Mouse (Mus musculus) layer of hippocampus, adult 2 months (tissue): Measurements from ENCODE around the gene Pou3f1. TPM values are rescaled to one million over a fixed set of nuclear protein-coding genes. Genes with fewer than 3 reads are reported as not detected.

Experiments used
- DNase-seq, 2 experiments: peaks; one replicate each; pipeline ENCODE4 v3.0.0; 2022; ENCODE audit warnings: low spot score in 2 of 2
- H3K27ac ChIP-seq: fragments of 200-600 bp; 2 replicates; pipeline ENCODE4 v1.8.1; 2022
- H3K4me3 ChIP-seq: fragments of 200-600 bp; 2 replicates; pipeline ENCODE4 v1.8.1; 2022; ENCODE audit warnings: mild to moderate bottlenecking
- CTCF ChIP-seq: fragments of 200-600 bp; conservative IDR thresholded peaks from 2 replicates; pipeline ENCODE4 v1.8.1; 2022; ENCODE audit warnings: antibody characterized with exemption, mild to moderate bottlenecking, moderate library complexity
- total RNA-seq, 2 experiments: library from RNA; stranded (reverse); gene quantifications; 2 replicates each; pipeline ENCODE4 v1.2.3; 2021

The Pou3f1 gene
- total RNA-seq, 2 experiments from 2014 or later, result 40.5 to 40.7 TPM

DNA sequence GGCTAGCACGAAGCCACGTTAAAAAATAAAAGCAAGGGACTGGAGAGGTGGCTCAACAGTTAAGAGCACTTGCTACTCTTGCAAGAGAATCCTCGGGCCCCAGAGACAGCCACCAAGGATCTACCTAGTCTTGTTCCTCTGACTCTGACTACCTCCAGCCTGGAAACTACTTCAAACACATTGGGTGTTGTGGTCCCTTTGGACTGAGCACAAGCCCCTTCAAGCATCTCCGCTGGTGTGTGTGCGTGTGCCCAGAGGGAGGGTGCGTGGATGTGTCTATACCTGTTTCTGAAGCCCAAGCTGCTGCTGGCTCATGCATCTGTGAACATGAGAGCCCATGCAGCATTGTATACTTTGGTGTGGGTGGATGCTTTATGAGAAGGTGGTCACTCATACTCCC lies 19.4 kb downstream of the Pou3f1 start:
- no peak for DNase-seq
- no peak for TF ChIP-seq CTCF
- no peak overlapping the region for H3K27ac ChIP-seq
- no peak overlapping the region for H3K4me3 ChIP-seq

DNA sequence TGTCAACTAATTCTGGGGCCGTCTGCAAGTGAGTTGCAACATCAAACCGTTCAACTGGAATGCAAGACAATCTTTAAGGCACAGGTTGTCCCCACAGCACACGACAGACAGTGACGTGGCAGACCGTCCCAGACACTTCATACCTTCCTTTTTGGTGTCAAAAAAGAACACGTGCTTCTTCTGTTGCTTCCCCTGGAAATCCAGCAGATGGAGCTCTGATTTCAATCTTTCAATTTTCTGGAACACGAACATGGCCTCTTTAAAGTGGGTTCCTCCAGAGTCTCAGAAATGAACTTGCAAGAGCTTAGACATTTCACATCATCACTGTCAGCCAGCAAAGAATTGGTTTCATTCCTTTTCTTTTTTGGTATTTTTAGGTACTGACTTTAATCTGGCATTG lies 25.7 kb downstream of the Pou3f1 start:
- Histone ChIP-seq H3K27ac (no peak overlapping the region), H3K4me3 (no peak overlapping the region)
- DNase-seq, result no peak
- peak; percentile 74 for TF ChIP-seq CTCF

DNA sequence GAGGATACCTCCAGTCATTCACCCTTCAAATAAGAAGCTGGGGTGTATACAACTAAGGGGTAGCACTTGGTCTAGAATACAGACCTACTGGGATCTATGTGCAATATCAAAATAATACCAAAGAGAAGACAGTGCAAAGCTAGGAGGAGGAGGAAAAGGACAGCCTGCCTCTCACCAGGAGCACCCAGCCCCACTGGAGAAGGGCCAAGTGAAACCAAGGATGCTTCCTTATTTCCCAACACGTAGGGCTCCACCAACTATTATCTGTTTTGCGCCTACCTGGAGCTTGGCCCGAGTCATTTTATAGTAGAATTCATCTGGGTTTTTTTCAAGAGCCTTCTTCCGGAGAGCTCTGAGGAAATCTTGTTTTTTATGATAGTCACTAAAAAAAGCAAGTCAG lies 26.9 kb downstream of the Pou3f1 start:
- TF ChIP-seq CTCF, result no peak
- Histone ChIP-seq H3K4me3 (no peak overlapping the region), H3K27ac (no peak overlapping the region)
- no peak for DNase-seq

DNA sequence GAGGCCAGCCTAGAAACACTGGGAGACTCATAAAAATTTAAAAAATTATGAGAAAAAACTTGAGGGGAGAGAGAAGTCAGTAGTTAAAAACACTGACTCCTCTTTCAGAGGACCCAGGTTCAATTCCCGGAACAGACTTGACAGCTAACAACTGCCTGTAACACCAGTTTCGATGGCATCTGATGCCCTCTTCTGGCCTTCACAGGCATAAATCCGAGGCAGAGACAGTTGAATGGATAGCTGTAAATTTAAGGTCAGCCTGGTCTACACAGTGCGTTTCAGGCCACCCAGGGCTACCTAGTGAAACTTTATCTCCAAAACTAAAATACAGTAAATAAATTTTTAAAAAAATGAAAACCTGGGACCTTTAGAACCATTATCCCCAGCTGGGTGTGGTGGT lies 28.4 kb downstream of the Pou3f1 start:
- peak; percentile 62 for TF ChIP-seq CTCF
- H3K27ac ChIP-seq, result no peak overlapping the region

DNA sequence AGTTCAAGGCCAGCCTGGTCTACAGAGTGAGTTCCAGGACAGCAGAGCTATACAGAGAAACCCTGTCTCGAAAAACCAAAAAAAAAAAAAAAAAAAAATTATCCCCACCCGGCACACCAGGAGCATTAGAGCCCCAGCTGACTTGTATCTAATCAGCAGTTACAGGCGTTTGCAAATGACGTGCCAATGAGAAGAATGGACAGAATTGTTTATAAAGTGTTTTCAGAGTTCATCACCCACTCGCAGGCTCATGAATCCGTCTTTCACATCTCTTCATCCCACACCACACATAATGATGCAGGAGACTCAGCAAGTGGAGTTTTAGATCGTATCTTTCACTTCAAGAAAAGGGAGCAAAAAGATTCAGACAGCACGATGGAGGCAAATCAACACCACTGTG lies 28.8 kb downstream of the Pou3f1 start:
- H3K27ac ChIP-seq, result no peak overlapping the region
- DNase-seq, result no peak
- no peak overlapping the region for H3K4me3 ChIP-seq
- TF ChIP-seq CTCF, result no peak

More for the DNA sequence above, 28.4 kb downstream of the Pou3f1 start:
- DNase-seq, result no peak
- H3K4me3 ChIP-seq, result no peak overlapping the region

- no peak for TF ChIP-seq CTCF
- Histone ChIP-seq H3K4me3 (no peak overlapping the region), H3K27ac (no peak overlapping the region)
- no peak for DNase-seq
Observed at GRCm38 (mm10) chr4:124685897-124686402, 29.3 kb downstream of the Pou3f1 start.

DNA sequence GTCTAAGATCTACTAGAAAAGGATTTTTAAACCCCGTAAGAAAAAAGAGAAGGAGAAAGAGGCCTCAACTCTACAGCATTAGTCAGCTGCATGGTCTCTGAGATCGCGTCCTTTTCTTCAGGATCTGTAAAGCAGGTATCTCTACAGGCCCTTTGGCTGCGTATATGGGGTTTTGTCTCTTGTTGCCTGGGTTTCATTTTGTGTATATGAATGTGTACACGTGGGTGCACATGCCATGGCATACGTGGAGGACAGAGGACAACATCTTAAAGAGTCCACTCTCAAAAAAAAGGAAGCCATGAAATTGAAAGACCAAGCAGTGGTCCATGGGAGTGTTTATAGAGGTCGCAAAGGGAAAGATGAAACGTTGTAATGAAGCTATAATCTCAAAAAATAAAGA lies 34.8 kb downstream of the Pou3f1 start:
- TF ChIP-seq CTCF, result no peak
- Histone ChIP-seq H3K27ac (no peak overlapping the region), H3K4me3 (no peak overlapping the region)
- DNase-seq, result no peak

DNA sequence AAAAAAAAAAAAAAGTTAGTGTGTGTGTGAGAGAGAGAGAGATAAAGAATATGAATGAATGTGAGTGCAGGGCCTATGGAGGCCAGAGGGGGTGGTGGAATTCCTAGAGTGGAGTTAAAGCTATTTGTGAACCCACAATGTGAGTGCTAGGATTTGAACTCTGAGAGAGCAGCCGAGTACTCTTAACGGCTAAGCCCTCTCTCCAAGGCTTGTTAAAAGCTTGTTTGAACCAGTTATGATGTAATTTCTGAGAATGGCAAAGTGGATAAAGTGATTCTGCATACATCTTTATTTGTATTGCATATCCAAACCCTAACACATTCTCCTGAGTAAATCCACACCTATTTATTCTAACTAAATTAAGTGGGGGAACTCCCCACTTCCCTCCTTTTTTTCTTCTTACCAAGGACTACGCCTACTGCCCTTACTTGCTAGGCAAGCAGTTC lies 35.8 kb downstream of the Pou3f1 start:
- TF ChIP-seq CTCF, result no peak
- Histone ChIP-seq H3K27ac (no peak overlapping the region), H3K4me3 (peak overlapping the region; percentile 88)
- DNase-seq, result no peak

- TF ChIP-seq CTCF, result no peak
- Histone ChIP-seq H3K27ac (peak within 1 kb of the TSS; percentile 85), H3K4me3 (peak within 1 kb of the TSS; percentile 88)
- DNase-seq, result peak; percentile 82 to 91
Observed at GRCm38 (mm10) chr4:124693135-124693894, 36.7 kb downstream of the Pou3f1 start, which contains the start of gene Utp11. Utp11 (minus strand) TSS chr4:124693600.

- no peak overlapping the region for H3K27ac ChIP-seq
- no peak for TF ChIP-seq CTCF
- DNase-seq, result no peak
- no peak overlapping the region for H3K4me3 ChIP-seq
Observed at GRCm38 (mm10) chr4:124694572-124694971, 38.0 kb downstream of the Pou3f1 start.

DNA sequence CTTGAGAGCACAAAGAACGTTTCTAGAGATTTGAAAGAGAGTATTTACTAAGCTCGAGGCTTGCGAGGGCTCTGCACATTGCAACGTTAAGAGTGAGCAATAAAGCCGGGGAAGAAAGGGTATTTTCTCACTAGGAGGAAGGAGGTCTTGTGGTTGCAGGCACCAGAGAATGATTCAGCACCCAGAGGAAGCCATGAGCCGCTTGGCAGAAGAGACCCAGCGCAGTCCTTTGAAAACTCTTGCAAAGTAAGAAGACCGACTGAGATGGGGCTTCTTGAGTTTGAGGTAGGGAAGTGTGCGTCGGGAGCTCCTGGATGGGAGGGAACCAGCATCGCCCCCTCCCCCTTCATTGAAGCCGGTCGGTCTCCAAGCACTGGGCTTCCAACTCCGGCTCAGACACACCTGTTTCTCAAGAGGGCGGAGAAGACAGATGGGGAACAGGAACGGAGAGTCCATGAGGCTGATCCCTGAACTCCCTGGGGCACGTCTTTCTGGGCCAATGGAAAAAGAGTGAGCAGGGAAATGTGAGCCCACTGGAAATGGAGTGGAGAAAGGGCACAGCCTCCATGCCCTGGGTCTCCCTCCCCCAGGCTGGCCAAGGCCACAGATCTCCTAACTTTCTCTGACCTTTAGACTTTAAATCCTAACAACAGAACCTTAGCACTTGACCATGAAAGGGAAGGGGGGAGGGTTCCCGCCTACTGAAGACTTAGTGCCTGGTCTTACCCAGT lies 39.3 kb downstream of the Pou3f1 start:
- DNase-seq, result no peak
- Histone ChIP-seq H3K4me3 (no peak overlapping the region; the same call in 1 of the 2 replicates), H3K27ac (no peak overlapping the region)
- TF ChIP-seq CTCF, result no peak

DNA sequence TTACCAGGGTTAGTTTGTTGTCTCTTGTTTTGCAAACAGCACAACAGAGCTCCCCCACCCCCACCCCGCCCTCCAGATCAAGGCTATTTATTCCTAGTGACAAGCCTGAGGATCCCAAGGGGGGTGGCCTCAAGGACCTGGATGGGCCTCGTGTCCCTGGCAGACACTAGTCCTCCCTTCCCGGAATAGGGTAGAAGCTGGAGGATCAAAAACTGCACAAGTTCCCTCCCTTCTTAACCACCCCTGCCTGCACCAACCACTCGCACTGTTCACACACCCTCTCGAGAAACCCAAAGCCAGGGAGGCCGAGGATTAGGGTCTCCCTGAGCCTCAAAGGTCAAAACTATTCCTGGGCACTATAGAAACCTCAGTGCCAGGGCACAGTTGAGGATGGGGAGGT lies 43.2 kb downstream of the Pou3f1 start:
- no peak for TF ChIP-seq CTCF
- Histone ChIP-seq H3K4me3 (no peak overlapping the region), H3K27ac (no peak overlapping the region)

GRCm38 (mm10) chr4:124700248-124700971 lies 43.8 kb downstream of the Pou3f1 start, which contains the start of gene Fhl3:
Fhl3 (plus strand) TSS chr4:124700701.
- peak within 1 kb of the TSS; percentile 49; the same call in 1 of the 2 replicates for H3K27ac ChIP-seq
- TF ChIP-seq CTCF, result no peak
- DNase-seq, result no peak
- peak within 1 kb of the TSS; percentile 60 for H3K4me3 ChIP-seq

More for the DNA sequence above, 43.2 kb downstream of the Pou3f1 start:
- DNase-seq, result no peak
